Mouse (Mus musculus) ES-E14 (cell line): ENCODE measurements at regions not wholly inside any gene's neighbourhood (a gene's known extent, or its start where the extent isn't known, plus 50 kb on each side); places are given as distances from the start of the nearest gene placed in this dataset.

Source experiments
- CHD2 ChIP-seq: IDR thresholded peaks from 2 replicates; pipeline ENCODE4 v1.6.1; 2014; ENCODE audit warnings: mild to moderate bottlenecking, low read depth, low read length, inconsistent platforms
- HCFC1 ChIP-seq: IDR thresholded peaks from 2 replicates; pipeline ENCODE4 v1.6.1; 2012; ENCODE audit warnings: low read length, inconsistent platforms, borderline replicate concordance; ENCODE audit not compliant: insufficient read depth

GRCm38 (mm10) chr4:54338556-54338955 is 512.7 kb downstream of the Tmem38b start:
- TF ChIP-seq CHD2 = no peak
- no peak for TF ChIP-seq HCFC1
